Mouse (Mus musculus): ENCODE results near the gene Sh3pxd2a.
A peak's percentile ranks its signal among the peaks of the same experiment; 100 is the strongest.

Gene Sh3pxd2a

GRCm38 (mm10) chr19:47456021-47456420 is 8.2 kb downstream of the Sh3pxd2a start:
- no peak for DNase-seq (ENCODE audit: low spot score in 2 of 2)

DNA sequence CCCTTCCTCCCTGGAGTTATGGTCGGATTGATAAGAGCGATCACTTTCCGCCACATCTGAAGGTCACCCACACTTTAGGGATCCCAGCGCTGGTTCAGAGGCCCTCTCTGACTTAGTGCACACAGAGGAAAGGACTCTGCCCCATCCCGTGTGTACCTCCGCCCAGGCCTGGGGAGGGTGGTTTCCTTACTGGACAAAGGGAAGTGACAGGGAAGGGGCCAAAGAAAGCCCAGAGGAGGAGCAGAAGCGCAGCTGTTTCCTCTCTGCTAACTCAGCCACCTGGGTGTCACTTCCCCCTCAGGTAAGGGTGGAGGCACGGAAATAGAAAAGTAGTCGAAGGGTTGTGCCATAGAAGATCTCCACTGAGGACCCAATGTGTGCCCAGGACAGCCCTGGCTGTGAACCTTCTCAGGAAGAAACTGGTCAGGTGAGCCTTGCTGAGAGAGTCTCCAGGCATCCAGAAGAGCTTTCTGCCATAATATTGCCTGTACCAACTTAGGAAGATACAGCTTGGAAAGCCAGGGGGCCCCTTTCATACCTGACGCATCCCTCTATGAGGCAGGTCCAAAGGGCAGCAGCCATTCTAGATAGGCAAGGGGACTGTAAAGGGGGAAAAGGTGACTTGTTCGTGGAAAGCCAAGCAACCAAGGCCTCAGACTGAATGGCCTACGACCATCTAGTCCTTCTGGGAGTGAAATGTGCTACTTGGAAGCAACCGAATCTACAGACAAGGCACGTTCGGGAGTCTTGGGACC is 9.0 kb downstream of the Sh3pxd2a start:
- DNase-seq (ENCODE audit: low spot score in 2 of 2): no peak

GRCm38 (mm10) chr19:47454167-47455000 is 9.8 kb downstream of the Sh3pxd2a start:
- DNase-seq (ENCODE audit: low spot score in 2 of 2): no peak

DNA sequence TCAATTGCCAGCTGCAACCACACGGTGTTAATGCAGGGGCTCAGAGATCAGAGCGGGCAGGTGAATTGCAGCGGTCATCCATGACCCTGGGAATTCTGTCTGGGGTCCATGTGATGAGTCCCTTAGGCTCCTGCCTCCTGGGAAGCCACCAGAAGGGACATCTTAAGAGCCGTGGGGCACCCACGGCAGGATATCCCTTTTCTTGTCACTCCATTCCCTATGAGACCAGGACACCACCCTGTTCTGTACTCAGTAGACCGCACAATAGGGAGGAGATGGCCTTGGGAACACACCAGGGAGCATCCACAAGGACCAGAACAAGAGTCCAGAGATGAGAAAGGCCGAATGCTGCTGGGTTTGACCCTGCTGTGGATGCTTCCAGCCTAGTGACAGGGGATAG is 10.8 kb downstream of the Sh3pxd2a start:
- DNase-seq (ENCODE audit: low spot score in 2 of 2): no peak

- DNase-seq (ENCODE audit: low spot score in 2 of 2): no peak
These were observed 11.5 kb downstream of the Sh3pxd2a start for GRCm38 (mm10) chr19:47452682-47453081.

DNA sequence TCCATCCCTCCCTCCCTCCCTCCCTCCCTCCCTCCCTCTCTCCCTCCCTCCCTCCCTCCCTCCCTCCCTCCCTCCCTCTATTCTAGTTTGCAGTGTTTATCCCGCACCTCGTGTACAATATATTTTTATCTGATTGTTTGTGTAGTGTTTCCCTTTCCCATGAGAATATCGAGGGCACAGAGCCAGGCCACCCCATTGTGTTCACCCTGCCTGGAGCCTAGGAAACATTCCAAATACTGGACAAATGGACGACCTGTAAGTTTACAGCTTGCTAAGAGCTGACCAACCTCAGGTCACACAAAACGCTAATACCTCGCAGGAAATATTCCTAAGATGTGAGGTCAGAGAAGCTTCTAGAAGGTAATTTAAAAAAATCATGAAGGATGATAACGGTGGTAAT is 12.0 kb downstream of the Sh3pxd2a start:
- DNase-seq (ENCODE audit: low spot score in 2 of 2): no peak

- DNase-seq (ENCODE audit: low spot score in 2 of 2): no peak
These were observed 12.6 kb downstream of the Sh3pxd2a start for GRCm38 (mm10) chr19:47451476-47452113.

DNA sequence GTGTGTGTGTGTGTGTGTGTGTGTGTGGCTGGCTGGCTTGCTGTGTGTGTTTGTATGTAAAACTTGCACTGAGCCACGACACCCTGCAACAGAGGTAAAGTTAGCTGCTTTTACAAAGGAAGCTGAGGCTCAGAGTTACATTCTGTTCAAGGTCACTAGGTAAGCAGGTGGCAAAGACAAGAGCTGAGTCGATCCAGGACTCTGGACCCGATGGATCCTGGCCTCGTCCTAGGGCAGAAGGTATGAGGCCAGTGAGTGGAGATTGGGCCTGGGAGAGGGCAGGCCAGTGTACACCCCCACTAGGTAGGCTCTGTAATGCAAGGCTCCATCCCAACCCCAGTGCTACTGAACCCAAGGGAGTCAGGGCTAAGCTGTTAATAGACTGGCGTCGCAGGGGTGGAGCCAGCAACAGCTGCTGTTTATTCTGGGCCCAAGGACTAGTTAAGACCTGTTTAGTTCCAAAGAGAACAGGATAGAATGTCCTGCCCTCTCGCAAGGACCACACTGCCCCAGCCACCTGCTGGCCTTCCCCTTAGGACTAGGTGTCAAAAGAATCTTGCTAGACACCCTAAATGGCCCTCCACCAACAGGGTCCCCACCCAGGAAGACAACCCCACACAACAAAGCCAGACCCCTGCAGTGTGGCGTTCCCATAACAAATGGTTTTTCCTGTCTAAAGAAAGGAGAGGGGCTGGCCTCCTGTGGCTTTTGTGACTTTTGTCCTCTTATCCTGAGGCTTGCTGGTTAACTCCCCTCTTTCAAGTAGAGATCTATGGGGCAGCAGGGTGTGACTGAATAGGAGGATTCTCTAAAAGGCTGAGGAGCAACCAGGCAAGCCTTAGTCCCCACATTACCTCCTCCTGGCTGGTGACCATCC is 13.7 kb downstream of the Sh3pxd2a start:
- DNase-seq (ENCODE audit: low spot score in 2 of 2): no peak

DNA sequence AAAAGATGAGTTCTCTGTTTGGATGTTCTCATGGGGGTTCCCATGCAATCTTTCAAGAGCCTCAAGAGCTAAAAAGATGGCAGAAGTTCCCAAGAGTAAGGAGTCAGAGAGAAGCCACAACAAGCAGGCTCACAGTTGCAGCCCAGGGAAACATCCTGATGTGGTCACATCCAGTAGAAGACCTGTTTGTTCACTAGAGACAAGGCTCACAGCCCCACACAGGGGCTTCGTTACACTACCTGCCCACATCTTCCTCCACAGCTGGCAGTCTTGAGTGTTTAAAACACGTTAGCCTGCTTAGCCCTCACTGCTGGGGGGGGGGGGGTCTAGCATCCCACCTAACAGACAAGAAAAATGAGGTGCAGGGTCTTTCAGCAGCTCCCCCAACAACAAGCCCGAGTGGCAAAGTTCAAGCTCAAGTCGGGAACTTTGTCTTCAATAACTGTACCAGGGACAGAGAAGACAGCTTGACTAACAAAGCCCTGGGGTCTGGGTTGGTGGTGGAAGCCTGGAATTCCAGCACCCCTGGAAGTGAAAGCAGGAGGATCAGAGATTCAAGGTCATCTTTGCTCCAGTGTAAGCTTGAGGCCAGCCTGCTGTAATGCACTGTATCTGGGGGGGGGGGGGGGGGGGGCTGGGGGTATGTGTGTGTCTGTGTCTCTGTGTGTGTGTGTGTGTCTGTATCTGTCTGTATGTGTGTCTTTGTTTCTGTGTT is 14.5 kb downstream of the Sh3pxd2a start:
- DNase-seq (ENCODE audit: low spot score in 2 of 2): no peak

DNA sequence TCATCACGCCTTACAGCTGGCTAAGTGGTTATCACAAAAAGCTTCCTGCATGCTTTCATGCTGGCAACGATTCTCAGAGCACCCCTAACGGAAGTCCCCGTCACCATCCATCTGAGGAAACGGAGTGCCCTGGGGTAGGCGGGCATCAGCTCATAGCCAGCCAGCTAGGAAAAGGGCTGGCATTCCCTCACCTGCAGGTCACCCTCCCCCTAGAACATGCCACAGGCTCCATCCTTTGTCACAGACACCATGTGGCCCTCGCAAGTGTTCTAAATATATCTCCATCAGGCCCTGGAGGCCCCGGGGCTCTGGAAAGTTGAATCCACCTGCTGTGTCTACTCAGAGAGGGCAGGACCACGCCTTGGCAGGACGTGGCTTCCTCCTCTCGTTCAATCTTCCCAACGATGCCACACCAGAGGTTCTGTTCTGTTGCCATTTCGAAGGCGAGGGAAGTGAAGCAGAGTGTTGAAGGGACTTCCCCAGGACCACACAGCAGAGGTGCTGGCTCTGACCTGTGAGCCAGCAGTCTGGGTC is 15.5 kb downstream of the Sh3pxd2a start:
- DNase-seq (ENCODE audit: low spot score in 2 of 2): no peak

- DNase-seq (ENCODE audit: low spot score in 2 of 2): peak; percentile 50
These were observed 17.3 kb downstream of the Sh3pxd2a start for GRCm38 (mm10) chr19:47446841-47447365.

DNA sequence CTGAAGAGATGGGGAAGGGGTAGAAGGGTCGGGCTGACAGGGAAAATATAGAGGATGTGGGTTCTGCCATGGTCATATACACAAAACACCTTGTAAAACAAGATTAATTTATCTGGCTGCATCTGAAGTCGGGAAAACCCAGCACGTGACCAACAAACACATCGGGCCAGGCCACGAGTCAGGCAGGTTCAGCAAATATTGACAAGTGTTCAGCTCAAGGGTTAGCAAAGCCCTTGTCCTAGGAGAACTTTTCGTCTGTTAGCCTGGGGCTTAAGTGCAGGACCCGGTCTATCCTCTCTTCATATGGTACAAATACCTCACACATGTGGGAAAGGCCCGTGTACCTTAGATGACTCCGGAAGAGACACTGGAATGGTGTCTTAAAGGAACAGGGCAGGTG is 18.1 kb downstream of the Sh3pxd2a start:
- no peak for DNase-seq (ENCODE audit: low spot score in 2 of 2)

GRCm38 (mm10) chr19:47445726-47446125 is 18.5 kb downstream of the Sh3pxd2a start:
- no peak for DNase-seq (ENCODE audit: low spot score in 2 of 2)

- no peak for DNase-seq (ENCODE audit: low spot score in 2 of 2)
These were observed 19.7 kb downstream of the Sh3pxd2a start for GRCm38 (mm10) chr19:47444488-47444887.

DNA sequence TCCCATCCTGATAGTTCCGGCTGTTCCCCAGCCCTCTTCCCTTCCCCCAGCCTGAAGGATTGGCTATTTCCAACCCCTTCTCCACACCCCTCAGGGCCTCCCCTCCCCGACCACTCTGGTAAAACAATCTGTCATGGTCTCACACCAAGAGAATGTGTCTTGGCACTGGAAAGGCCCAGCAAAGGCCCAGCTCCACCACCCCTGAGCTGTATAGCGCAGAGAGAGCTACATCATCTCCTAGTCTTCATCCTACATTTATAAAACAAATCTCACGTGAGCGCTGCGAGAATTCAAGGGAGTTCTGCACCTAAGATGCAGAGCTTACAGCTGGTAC is 21.9 kb downstream of the Sh3pxd2a start:
- DNase-seq (ENCODE audit: low spot score in 2 of 2): no peak

DNA sequence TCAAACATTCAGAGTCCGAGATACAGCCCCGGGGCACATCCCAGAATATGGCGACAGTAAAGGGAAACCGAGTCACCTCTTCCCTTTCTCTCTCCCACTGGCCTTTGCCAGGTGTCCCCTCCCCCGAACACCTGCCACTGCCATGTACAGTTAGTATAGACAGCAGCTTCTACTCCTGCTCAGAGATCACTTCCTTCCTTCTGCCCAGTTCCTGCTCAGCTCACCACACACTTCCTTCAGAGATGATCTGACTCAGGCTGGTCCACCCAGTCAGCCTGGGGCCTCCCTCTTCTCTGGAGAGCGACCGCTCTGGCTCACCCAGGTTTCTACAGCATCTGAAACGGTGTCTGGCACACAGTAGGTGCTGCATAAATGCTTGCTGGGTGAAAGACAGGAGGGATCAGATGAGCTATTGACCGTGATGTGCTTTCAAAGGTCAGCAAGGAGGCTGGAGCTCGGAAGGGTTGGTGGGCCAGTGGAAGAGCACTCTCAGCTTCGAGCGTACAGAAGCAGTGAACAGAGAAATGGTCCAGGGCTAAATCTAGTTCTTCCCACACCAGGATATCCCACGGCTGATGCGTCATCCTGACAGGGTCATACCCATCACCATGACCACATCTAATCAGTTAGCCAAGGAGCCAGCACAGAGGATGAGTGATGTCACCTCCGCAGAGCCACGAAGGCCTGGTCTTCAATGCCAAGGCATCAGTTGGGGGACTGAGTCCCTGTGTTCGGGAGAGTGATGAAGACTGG is 22.5 kb downstream of the Sh3pxd2a start:
- DNase-seq (ENCODE audit: low spot score in 2 of 2): no peak

- DNase-seq (ENCODE audit: low spot score in 2 of 2): no peak
These were observed 23.2 kb downstream of the Sh3pxd2a start for GRCm38 (mm10) chr19:47440967-47441366.

GRCm38 (mm10) chr19:47440435-47440803 is 23.8 kb downstream of the Sh3pxd2a start:
- no peak for DNase-seq (ENCODE audit: low spot score in 2 of 2)

- no peak for DNase-seq (ENCODE audit: low spot score in 2 of 2)
These were observed 24.3 kb downstream of the Sh3pxd2a start for GRCm38 (mm10) chr19:47439726-47440434.
